Mouse (Mus musculus) ES-Bruce4 (cell line): Measurements from ENCODE around the gene Sqstm1.

Experiments used
- CTCF ChIP-seq: IDR thresholded peaks from one replicate; pipeline ENCODE4 v1.8.1; 2011; ENCODE audit warnings: low read depth, low read length
- EP300 ChIP-seq: IDR thresholded peaks from 2 replicates; pipeline ENCODE4 v1.6.1; 2011; ENCODE audit warnings: low read depth, low read length; ENCODE audit not compliant: insufficient read depth
- POLR2A ChIP-seq: IDR thresholded peaks from one replicate; pipeline ENCODE4 v1.8.1; 2011; ENCODE audit warnings: low read length; ENCODE audit not compliant: insufficient read depth

GRCm38 (mm10) chr11:50234606-50235005 lies 24.0 kb upstream of the Sqstm1 start:
- no peak for TF ChIP-seq CTCF
- no peak for TF ChIP-seq POLR2A
- TF ChIP-seq EP300 = no peak
